Comparison of ENCODE assay signal across 16 mouse cellular contexts in the genomic region with DNA sequence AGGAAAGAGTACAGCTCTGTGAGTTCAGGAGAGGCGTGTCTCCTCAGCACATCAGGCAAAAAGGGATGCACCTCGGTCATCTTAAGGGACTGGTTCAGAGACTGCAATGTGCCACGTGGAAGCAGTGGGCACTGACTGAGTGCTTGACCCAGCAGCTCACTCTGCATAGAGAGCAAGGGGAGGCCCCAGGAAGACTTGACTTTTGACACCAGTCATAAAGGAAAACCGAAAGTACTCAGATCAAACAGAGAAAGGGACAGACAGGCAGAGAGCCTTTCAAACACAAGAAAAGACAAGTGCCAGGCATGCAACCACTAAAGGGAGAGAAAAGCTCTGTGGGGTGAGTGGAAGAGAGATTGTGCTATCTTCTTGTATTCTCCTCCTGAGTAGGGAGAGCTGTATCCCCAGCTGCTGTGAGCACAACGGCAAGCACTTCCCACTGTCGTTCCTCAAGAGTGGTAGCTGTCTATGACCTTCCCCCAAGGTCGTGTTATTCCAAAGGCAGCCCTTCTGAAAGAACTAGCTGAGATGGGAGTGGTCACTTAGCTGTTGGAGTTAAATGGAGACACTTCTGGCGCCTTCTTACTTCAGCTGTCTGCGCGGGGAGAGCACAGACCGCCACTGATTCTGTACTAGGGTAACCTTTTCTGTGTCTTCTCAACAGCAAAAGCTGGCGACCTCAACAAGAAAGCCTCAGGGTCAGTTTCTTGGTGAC.
A peak's percentile ranks its signal among the peaks of the same experiment; 100 is the strongest.
DNase-seq lines count a peak whose midpoint lies in the region; ATAC-seq and TF ChIP-seq lines count a peak whose summit lies in the region.
"Had no signal": no experiment of that assay in that cellular context is flagged by ENCODE, and none has a peak within 500 bp of the region (broad histone marks: within the 10 kb centered on the region; RNA-seq: fewer than 3 reads in every experiment).

No protein-coding gene starts in this region.

- H3K36me3 ChIP-seq in heart, embryonic 14.5 days (ENCODE audit: control insufficient read depth, insufficient read depth, low read length) = no peaks in the 10 kb centered on the region
- no peaks in the 10 kb centered on the region for H3K36me3 ChIP-seq in CH12.LX (replicated peaks in 1 of 2; ENCODE audit: control insufficient read depth in 1 of 2, insufficient read depth in 1 of 2, low read length in 1 of 2)
- H3K36me3 ChIP-seq: embryonic facial prominence, embryonic 10.5 days; hindbrain, embryonic 12.5 days; stomach, embryonic 15.5 days had no signal

- no peak for DNase-seq in heart, adult 18-20 months
- DNase-seq in 3134 (ENCODE audit: extremely low read depth, insufficient read length, low spot score) = peak; percentile 3
- peak; percentile 67 for DNase-seq in CH12.LX (ENCODE audit: extremely low read depth)
- DNase-seq in adrenal gland, adult 2 months = peak; percentile 68
- no peak for DNase-seq in yolk sac, embryonic 10.5 days (ENCODE audit: low spot score)
- no peak for DNase-seq in left cerebral cortex, adult 11 months (ENCODE audit: low spot score)
- DNase-seq: cerebellum, postnatal 14 days; gastrocnemius, postnatal 25 days; kidney, adult 8-10 months; lung, embryonic 14.5 days had no signal

- H3K9me3 ChIP-seq in heart, embryonic 14.5 days (ENCODE audit: control insufficient read depth, low read length) = no peaks in the 10 kb centered on the region
- H3K9me3 ChIP-seq in CH12.LX (replicated peaks; ENCODE audit: low read length) = no peaks in the 10 kb centered on the region
- H3K9me3 ChIP-seq: embryonic facial prominence, embryonic 10.5 days; hindbrain, embryonic 12.5 days; stomach, embryonic 15.5 days had no signal

- peak overlapping the region; percentile 49 for H3K4me2 ChIP-seq in heart, embryonic 14.5 days (ENCODE audit: low read length)
- H3K4me2 ChIP-seq in CH12.LX (ENCODE audit: insufficient read depth, low read depth, poor library complexity, severe bottlenecking) = peak overlapping the region; percentile 53
- H3K4me2 ChIP-seq: hindbrain, embryonic 12.5 days; lung, embryonic 14.5 days; stomach, embryonic 15.5 days had no signal

- peak overlapping the region; percentile 22 to 24; a peak in 3 of 4 replicates for H3K27ac ChIP-seq in heart, embryonic 14.5 days (replicated peaks in 1 of 2; ENCODE audit: control insufficient read depth in 1 of 2, insufficient read depth in 1 of 2, low read depth in 2 of 2, low read length in 2 of 2)
- peak overlapping the region; percentile 75 for H3K27ac ChIP-seq in CH12.LX (ENCODE audit: insufficient read depth, low read depth)
- H3K27ac ChIP-seq: embryonic facial prominence, embryonic 10.5 days; hindbrain, embryonic 12.5 days; left cerebral cortex, adult 2 months; stomach, embryonic 15.5 days had no signal

- H3K79me2 ChIP-seq in CH12.LX (replicated peaks; ENCODE audit: control insufficient read depth, extremely low read depth, insufficient read depth, poor library complexity, severe bottlenecking) = no peaks in the 10 kb centered on the region

- in situ Hi-C loops in CH12.LX (cut with MboI; ENCODE audit: low pct_ligation_motif_present, low pct_unique_long_range_greater_than_20kb, low sequenced_read_pairs) = no loop called here

- TF ChIP-seq POLR2A in CH12.LX (IDR thresholded peaks at IDR 0.05; ENCODE audit: low read depth, low read length) = peak; percentile 53; the same call in 1 of the 2 replicates

- 45% methylated on average over 12 of the region's 12 CpGs for WGBS in heart, embryonic 14.5 days

- peak overlapping the region in 1 of 2 experiments; percentile 12; a peak in 1 of 4 replicates for H3K4me3 ChIP-seq in heart, embryonic 14.5 days (ENCODE audit: control insufficient read depth in 1 of 2, insufficient read depth in 1 of 2, low read depth in 1 of 2, low read length in 2 of 2)
- peak overlapping the region; percentile 52 to 59 (median 55) for H3K4me3 ChIP-seq in CH12.LX (replicated peaks in 1 of 3; ENCODE audit: low read depth in 2 of 3, low read length in 2 of 3, poor library complexity in 1 of 3)
- H3K4me3 ChIP-seq: embryonic facial prominence, embryonic 10.5 days; hindbrain, embryonic 12.5 days; left cerebral cortex, adult 2 months; stomach, embryonic 15.5 days had no signal

- no peaks in the 10 kb centered on the region for H3K27me3 ChIP-seq in heart, embryonic 14.5 days (ENCODE audit: control insufficient read depth, insufficient read depth, low read length)
- no peaks in the 10 kb centered on the region for H3K27me3 ChIP-seq in CH12.LX (replicated peaks)
- H3K27me3 ChIP-seq: hindbrain, embryonic 12.5 days; stomach, embryonic 15.5 days had no signal

- H3K9ac ChIP-seq in heart, embryonic 14.5 days (ENCODE audit: low read length) = 0 out of 2 replicates have a peak overlapping the region, but pooled peaks have one; percentile 31
- peak overlapping the region; percentile 65 for H3K9ac ChIP-seq in CH12.LX (ENCODE audit: insufficient read depth, low read depth)
- H3K9ac ChIP-seq: hindbrain, embryonic 12.5 days; lung, embryonic 14.5 days; stomach, embryonic 15.5 days had no signal

- TF ChIP-seq EP300 in CH12.LX (IDR thresholded peaks at IDR 0.05; ENCODE audit: low read length) = peak; percentile 60

- peaks cover 9 to 15% of the 10 kb centered on the region in 2 experiments for H3K4me1 ChIP-seq in heart, embryonic 14.5 days (ENCODE audit: control insufficient read depth in 2 of 2, insufficient read depth in 2 of 2, low read length in 2 of 2)
- peaks cover 6 to 44% of the 10 kb centered on the region in 2 experiments; a peak in 3 of 4 replicates for H3K4me1 ChIP-seq in CH12.LX (ENCODE audit: control insufficient read depth in 1 of 2, insufficient read depth in 2 of 2)
- H3K4me1 ChIP-seq: embryonic facial prominence, embryonic 10.5 days; hindbrain, embryonic 12.5 days; stomach, embryonic 15.5 days had no signal

- ATAC-seq in heart, embryonic 14.5 days (ENCODE audit: insufficient number of reproducible peaks, insufficient read depth, low FRiP score, low read depth) = no peak; the same call in 1 of the 2 replicates
- no peak for ATAC-seq in erythroblast, adult 5-6 weeks (replicated peaks; ENCODE audit: low FRiP score, poor library complexity, severe bottlenecking)

- dilution Hi-C loops in CH12.LX (cut with MboI; ENCODE audit: extremely low pct_ligation_motif_present, extremely low pct_unique_long_range_greater_than_20kb, low sequenced_read_pairs) = no loop called here

- no peak for TF ChIP-seq CTCF in CH12.LX (conservative IDR thresholded peaks at IDR 0.05 in 1 of 2, IDR thresholded peaks at IDR 0.05 in 1 of 2; ENCODE audit: low read depth in 2 of 2, low read length in 2 of 2)

- TF ChIP-seq RAD21 in CH12.LX (IDR thresholded peaks at IDR 0.05; ENCODE audit: low read depth, low read length) = no peak

TF ChIP-seq in CH12.LX, 34 proteins besides CTCF, POLR2A, EP300 and RAD21 (continues in another document):
- TF ChIP-seq GABPA (IDR thresholded peaks at IDR 0.05; ENCODE audit: insufficient replicate concordance, low read depth, low read length) (no peak), USF2 (conservative IDR thresholded peaks at IDR 0.05; ENCODE audit: low read depth, low read length) (no peak), SIN3A (IDR thresholded peaks at IDR 0.05; ENCODE audit: low read length) (peak; percentile 38; the same call in 1 of the 2 replicates), USF1 (IDR thresholded peaks at IDR 0.05; ENCODE audit: low read depth, low read length) (no peak), POLR2AphosphoS2 (IDR thresholded peaks at IDR 0.05; ENCODE audit: low read depth, low read length) (no peak), SMC3 (IDR thresholded peaks at IDR 0.05; ENCODE audit: low read depth, low read length) (no peak), MEF2A (IDR thresholded peaks at IDR 0.05; ENCODE audit: borderline replicate concordance, low read depth, low read length) (no peak), NRF1 (IDR thresholded peaks at IDR 0.05; ENCODE audit: low read depth, low read length) (no peak), TBP (conservative IDR thresholded peaks at IDR 0.05; ENCODE audit: low read depth, low read length) (no peak), ELF1 (IDR thresholded peaks at IDR 0.05; ENCODE audit: low read depth, low read length) (no peak), ZMIZ1 (IDR thresholded peaks at IDR 0.05; ENCODE audit: low read depth, low read length) (no peak; the same call in 1 of the 2 replicates), KAT2A (IDR thresholded peaks at IDR 0.05; ENCODE audit: insufficient replicate concordance, low read length) (no peak), MAX (IDR thresholded peaks at IDR 0.05; ENCODE audit: low read length) (peak; percentile 94), BHLHE40 (IDR thresholded peaks at IDR 0.05; ENCODE audit: low read depth, low read length) (peak; percentile 72), MYC (IDR thresholded peaks at IDR 0.05; ENCODE audit: low read depth, low read length) (peak; percentile 94), JUND (conservative IDR thresholded peaks at IDR 0.05; ENCODE audit: low read depth, low read length) (no peak; the same call in 1 of the 2 replicates), RCOR1 (conservative IDR thresholded peaks at IDR 0.05; ENCODE audit: low read depth, low read length) (0 out of 2 replicates have a peak, but pooled peaks have one; percentile 59), E2F4 (IDR thresholded peaks at IDR 0.05; ENCODE audit: insufficient replicate concordance, low read depth, low read length) (no peak), MAZ (IDR thresholded peaks at IDR 0.05; ENCODE audit: low read depth, low read length) (0 out of 2 replicates have a peak, but pooled peaks have one; percentile 43), HCFC1 (IDR thresholded peaks at IDR 0.05; ENCODE audit: low read depth, low read length) (no peak), ETS1 (conservative IDR thresholded peaks at IDR 0.05; ENCODE audit: low read depth, low read length) (peak; percentile 49; the same call in 1 of the 2 replicates), ZC3H11A (IDR thresholded peaks at IDR 0.05; ENCODE audit: low read depth, low read length) (no peak), TCF12 (IDR thresholded peaks at IDR 0.05; ENCODE audit: low read depth, low read length) (no peak), UBTF (IDR thresholded peaks at IDR 0.05; ENCODE audit: low read depth, low read length) (0 out of 2 replicates have a peak, but pooled peaks have one; percentile 50), ZKSCAN1 (IDR thresholded peaks at IDR 0.05; ENCODE audit: borderline replicate concordance, low read depth, low read length) (no peak), CHD2 (IDR thresholded peaks at IDR 0.05; ENCODE audit: low read length) (no peak), NELFE (IDR thresholded peaks at IDR 0.05; ENCODE audit: low read depth, low read length) (peak; percentile 17; the same call in 1 of the 2 replicates), ZNF384 (IDR thresholded peaks at IDR 0.05; ENCODE audit: low read depth, low read length) (no peak), MXI1 (IDR thresholded peaks at IDR 0.05; ENCODE audit: low read depth, low read length) (peak; percentile 93), CHD1 (IDR thresholded peaks at IDR 0.05; ENCODE audit: low read depth, low read length) (no peak; the same call in 1 of the 2 replicates), IRF4 (IDR thresholded peaks at IDR 0.05; ENCODE audit: low read depth, low read length) (peak; percentile 82)

Comparison
In these comparisons a context has a peak if more than half of its experiments do, and no peak if none do; other contexts are left out.
1. DNase-seq: peak in 3134 (single experiment), CH12.LX (single experiment) and adrenal gland, adult 2 months (single experiment); none in heart, adult 18-20 months (0 of 2), yolk sac, embryonic 10.5 days (single experiment) and left cerebral cortex, adult 11 months (single experiment).